Mouse (Mus musculus) midbrain, embryonic 12.5 days (tissue): Measurements from ENCODE around the gene Eif4a2. TPM values are rescaled to one million over a fixed set of nuclear protein-coding genes. Genes with fewer than 3 reads are reported as not detected.
"Not testable (repeated sequence)": the region's sequence is repeated elsewhere in the genome, so short reads cannot be mapped to it uniquely, and the experiment has no call there.

Source experiments
- ATAC-seq: fragments of 200-750 bp; cut with Nextera tagmentation; 2 replicates; pipeline ENCODE4 v1.8.0; 2017; ENCODE audit warnings: low read depth, moderate TSS enrichment, moderate library complexity; ENCODE audit not compliant: low FRiP score
- H3K27ac ChIP-seq: fragments of 300-500 bp; sonication (generic); replicated peaks from 2 replicates; pipeline ENCODE4 v1.5.1; 2016; ENCODE audit warnings: mild to moderate bottlenecking
- H3K27me3 ChIP-seq: fragments of 300-500 bp; sonication (generic); 2 replicates; pipeline ENCODE4 v1.6.1; 2016; ENCODE audit warnings: mild to moderate bottlenecking
- H3K36me3 ChIP-seq: fragments of 300-500 bp; sonication (generic); 2 replicates; pipeline ENCODE4 v1.6.1; 2016
- H3K4me1 ChIP-seq: fragments of 300-500 bp; sonication (generic); 2 replicates; pipeline ENCODE4 v1.6.1; 2016
- H3K4me2 ChIP-seq: fragments of 300-500 bp; sonication (generic); replicated peaks from 2 replicates; pipeline ENCODE4 v1.6.1; 2016; ENCODE audit warnings: mild to moderate bottlenecking, moderate library complexity
- H3K4me3 ChIP-seq: fragments of 300-500 bp; sonication (generic); 2 replicates; pipeline ENCODE4 v1.5.1; 2016; ENCODE audit warnings: mild to moderate bottlenecking
- H3K9ac ChIP-seq: fragments of 300-500 bp; sonication (generic); replicated peaks from 2 replicates; pipeline ENCODE4 v1.6.1; 2016; ENCODE audit warnings: mild to moderate bottlenecking, moderate library complexity
- H3K9me3 ChIP-seq: fragments of 300-500 bp; sonication (generic); 2 replicates; pipeline ENCODE4 v1.6.1; 2016; ENCODE audit warnings: mild to moderate bottlenecking
- WGBS: fragments of 180-500 bp; shearing (Covaris S2); methylation state at CpG from one replicate; pipeline ENCODE4 v1.1.7; 2016; 5-methylcytosine and 5-hydroxymethylcytosine counted together
- polyA plus RNA-seq: library from polyadenylated mRNA; unstranded; fragments of >200 nt; fragmentation: Nextera tagmentation; extraction: Ambion mirVana; gene quantifications from 2 replicates; pipeline ENCODE4 v1.2.1, GENCODE M21; 2016

Eif4a2 gene
- 208 and 213 TPM in 2 replicates for polyA plus RNA-seq

DNA sequence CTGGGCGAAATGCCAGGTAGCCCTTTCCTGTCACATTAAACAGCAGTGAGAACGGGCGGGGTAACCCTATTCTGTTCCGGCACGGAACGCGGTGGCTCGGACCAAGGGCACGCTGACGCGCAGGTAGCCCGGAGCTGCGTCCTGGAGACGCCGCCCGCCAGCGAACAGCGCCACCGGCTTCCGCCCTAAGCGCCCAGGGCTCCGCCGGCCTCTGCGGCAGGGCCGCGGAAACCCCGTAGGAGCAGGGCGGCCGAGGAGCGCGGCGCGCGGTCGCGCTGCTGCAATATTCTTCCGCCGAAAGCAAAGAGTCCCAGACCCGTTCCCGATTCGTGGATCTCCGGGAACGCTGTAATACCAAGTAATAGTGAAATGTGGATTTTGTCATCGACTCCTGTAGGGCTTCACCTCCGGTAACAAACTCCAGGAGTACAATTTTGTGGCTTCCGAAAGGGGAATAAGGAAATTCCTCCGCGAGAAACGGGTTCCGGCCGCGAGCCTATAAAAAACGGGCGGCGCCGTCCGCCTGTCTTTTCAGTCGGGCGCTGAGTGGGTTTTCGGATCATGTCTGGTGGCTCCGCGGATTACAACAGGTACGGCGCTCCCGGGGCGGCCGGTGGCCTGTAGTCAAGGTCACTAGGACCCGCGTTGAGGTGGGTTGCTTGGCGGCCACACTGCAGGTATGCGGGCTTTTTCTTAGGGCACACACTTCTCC lies at the start of gene Eif4a2:
TSS of gene Eif4a2 (plus strand) at position 214 of the 712 bp plus-strand sequence.
- Histone ChIP-seq H3K9ac (peak within 1 kb of the TSS; percentile 99), H3K4me2 (peak within 1 kb of the TSS; percentile 91), H3K4me1 (peaks cover 26% of the 10 kb centered on the region), H3K36me3 (peaks cover 31% of the 10 kb centered on the region), H3K27ac (peak within 1 kb of the TSS; percentile 96), H3K4me3 (peak within 1 kb of the TSS; percentile 91), H3K27me3 (peaks cover 15% of the 10 kb centered on the region), H3K9me3 (no peaks in the 10 kb centered on the region)
- under 1% methylated on average over 71 of the region's 71 CpGs for WGBS
- ATAC-seq, result peak; percentile 91

DNA sequence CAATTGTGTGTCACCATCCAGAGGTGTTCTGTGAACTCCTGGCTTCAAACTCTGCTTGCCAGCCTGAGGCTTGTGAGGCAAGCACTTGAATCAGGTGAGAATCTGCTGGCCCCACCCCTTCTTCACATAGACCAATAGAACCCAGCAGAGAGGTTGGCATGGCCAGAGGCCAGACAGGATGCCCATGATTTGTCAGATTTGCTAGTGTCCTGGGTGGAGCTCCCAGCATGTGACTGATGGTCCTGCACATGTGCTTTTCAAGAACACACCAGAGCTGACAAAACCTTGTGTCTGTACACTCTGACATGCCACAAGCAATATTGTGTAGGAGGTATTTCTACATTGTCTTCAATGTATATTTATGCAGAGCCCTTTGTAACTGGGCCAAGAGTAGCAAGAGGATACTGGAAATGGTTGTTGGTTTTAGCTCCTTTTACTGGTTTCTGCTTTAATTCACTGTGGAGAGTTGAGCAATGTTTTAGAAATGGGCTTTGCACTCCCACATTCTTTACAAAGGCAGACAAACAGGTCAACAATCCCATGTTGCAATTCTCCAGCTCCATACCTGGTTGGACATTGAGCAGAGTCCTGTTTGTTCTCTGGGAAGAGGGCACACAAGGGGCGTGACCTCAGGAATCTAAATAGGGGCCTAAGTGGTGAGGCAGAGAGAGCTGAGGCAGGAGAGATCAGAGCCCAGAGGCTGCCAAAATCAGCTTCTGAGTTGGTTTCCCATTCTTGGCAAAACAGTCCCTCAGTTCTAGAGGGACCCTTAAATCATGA lies 49.4 kb upstream of the Eif4a2 start, which contains the start of gene Kng1:
TSS of gene Kng1 (plus strand) at position 198 of the 780 bp plus-strand sequence.
- WGBS, result 77% methylated on average over 1 of the region's 1 CpGs
- not testable (repeated sequence) for H3K36me3 ChIP-seq, H3K4me3 ChIP-seq, ATAC-seq, H3K27ac ChIP-seq, H3K27me3 ChIP-seq, H3K4me2 ChIP-seq, H3K9me3 ChIP-seq, H3K4me1 ChIP-seq, H3K9ac ChIP-seq

DNA sequence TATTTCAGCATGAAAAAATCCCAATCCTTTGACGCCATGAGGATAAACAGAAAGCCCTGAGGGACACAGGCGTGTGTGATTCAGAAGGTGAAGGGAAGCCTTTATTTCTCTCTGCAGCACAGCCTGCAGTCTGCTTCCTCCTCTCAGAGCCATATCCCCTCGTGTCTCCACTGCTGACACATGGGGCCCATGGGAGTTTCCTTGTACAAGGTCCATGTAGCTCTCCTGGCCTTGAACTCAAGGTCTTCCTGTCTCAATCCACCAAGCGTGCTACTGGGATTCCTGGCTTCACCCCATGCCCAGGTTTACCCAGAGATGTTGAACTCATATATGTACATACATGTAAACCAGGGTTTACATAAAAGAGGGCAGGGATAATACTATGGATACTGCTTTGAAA lies 47.6 kb upstream of the Eif4a2 start:
- 69% methylated on average over 4 of the region's 4 CpGs for WGBS
- not testable (repeated sequence) for H3K27ac ChIP-seq, H3K9me3 ChIP-seq, H3K9ac ChIP-seq, H3K4me3 ChIP-seq, ATAC-seq, H3K36me3 ChIP-seq, H3K4me2 ChIP-seq, H3K4me1 ChIP-seq, H3K27me3 ChIP-seq

DNA sequence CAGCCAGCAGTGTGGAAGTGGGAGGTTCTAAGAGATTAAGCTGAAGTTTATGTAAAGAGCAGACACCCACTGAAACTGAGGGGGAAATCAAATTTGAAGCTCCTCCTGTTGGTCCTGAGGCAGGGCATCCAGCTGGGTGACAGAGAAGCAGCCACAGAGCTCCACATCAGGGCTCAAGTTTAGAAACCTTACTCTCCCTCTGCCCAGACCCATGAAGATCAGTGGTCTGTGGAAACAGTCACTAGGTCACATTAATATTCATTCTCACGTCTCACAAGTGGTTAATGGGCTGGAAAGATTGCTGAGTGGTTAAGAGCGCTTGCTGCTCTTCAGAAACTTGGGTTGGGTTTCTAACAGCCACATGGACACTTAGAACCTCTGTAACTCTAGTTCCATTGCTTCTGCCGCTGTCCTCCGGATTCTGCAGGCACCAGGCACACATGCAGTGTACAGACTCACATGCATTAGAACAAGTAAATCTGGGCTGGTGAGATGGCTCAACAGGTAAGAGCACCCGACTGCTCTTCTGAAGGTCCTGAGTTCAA lies 46.4 kb upstream of the Eif4a2 start:
- 74% methylated on average over 5 of the region's 5 CpGs for WGBS
- H3K4me1 ChIP-seq, H3K27ac ChIP-seq, H3K4me3 ChIP-seq, H3K9me3 ChIP-seq, H3K27me3 ChIP-seq, H3K9ac ChIP-seq, ATAC-seq, H3K4me2 ChIP-seq, H3K36me3 ChIP-seq: not testable (repeated sequence)

DNA sequence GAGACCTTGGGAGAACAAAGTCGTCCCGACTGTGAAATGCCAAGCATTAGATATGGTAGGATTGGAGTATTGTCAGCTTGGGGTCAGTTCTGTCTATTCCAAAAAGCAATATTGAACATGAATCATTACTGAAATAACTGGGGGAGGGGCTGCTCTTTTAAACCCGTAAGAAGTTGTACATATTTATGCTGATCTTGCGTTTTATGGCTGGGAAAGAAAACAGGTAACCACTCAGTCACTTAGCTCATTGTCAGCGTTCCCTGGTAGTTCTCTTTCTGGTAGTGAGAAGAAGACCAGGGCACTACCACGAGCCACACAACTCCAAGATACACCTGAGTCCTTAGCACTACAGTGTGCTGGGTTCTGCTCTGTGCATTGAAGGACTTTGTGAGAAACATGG lies 29.7 kb upstream of the Eif4a2 start:
- H3K9me3 ChIP-seq, H3K36me3 ChIP-seq, H3K9ac ChIP-seq, H3K4me2 ChIP-seq, H3K4me1 ChIP-seq, H3K27me3 ChIP-seq, H3K4me3 ChIP-seq, H3K27ac ChIP-seq, ATAC-seq: not testable (repeated sequence)
- WGBS, result 84% methylated on average over 6 of the region's 6 CpGs

DNA sequence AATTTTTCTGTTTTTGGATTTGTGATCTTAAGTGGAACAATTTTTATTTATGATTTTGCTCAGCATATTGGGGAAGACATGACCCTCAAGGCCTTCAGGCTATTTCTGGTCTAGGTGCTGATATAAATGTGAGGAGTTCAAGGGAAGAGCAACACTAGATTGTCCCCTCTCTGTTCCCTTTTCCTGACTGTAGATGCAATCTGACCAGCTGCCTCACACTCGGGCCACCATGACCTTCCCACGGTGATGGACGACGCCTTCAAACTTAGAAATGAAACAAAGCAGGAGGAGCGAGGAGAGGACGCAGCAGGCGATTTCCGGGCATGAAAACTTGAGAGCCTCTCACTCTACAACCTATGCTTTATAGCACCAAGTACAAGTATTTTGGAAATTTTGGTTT lies 20.1 kb upstream of the Eif4a2 start:
- not testable (repeated sequence) for H3K27me3 ChIP-seq, H3K4me3 ChIP-seq, H3K4me2 ChIP-seq, H3K27ac ChIP-seq, H3K9ac ChIP-seq, H3K4me1 ChIP-seq, ATAC-seq, H3K36me3 ChIP-seq, H3K9me3 ChIP-seq
- WGBS, result 88% methylated on average over 8 of the region's 8 CpGs

DNA sequence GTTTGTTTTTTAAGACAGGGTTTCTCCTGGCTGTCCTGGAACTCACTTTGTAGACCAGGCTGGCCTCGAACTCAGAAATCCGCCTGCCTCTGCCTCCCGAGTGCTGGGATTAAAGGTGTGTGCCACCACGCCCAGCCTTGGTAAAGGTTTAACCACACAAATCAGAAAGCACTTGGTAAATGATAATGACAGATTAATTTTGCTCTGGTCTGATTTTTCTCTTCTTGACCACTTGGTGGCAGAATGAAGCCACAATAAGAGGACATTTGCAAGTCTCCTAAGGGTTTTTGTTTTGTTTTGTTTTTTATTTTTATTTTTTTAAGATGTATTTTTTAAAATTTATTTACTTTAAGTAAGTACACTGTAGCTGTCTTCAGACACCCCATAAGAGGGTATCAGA lies 19.5 kb upstream of the Eif4a2 start:
- H3K4me1 ChIP-seq, ATAC-seq, H3K27ac ChIP-seq, H3K9ac ChIP-seq, H3K27me3 ChIP-seq, H3K9me3 ChIP-seq, H3K4me3 ChIP-seq, H3K4me2 ChIP-seq, H3K36me3 ChIP-seq: not testable (repeated sequence)
- WGBS, result 57% methylated on average over 4 of the region's 4 CpGs

DNA sequence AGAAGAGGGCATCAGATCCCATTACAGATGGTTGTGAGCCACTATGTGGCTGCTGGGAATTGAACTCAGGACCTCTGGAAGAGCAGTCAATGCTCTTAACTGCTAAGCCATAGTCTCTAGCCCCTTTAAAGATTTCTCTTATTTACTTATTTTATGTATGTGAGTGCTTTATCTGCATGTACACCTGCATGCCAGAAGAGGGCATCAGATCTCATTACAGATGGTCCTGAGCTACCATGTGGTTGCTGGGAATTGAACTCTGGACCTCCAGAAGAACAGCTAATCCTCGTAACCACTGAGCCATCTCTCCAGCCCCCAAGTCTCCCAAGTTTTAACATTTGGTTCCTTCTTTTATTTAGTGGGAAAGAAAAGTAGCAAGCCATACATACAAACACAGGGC lies 18.8 kb upstream of the Eif4a2 start:
- H3K4me1 ChIP-seq, H3K4me3 ChIP-seq, H3K9me3 ChIP-seq, H3K27me3 ChIP-seq, H3K27ac ChIP-seq, H3K36me3 ChIP-seq, ATAC-seq, H3K9ac ChIP-seq, H3K4me2 ChIP-seq: not testable (repeated sequence)
- 91% methylated on average over 1 of the region's 1 CpGs for whole genome bisulfite sequencing

DNA sequence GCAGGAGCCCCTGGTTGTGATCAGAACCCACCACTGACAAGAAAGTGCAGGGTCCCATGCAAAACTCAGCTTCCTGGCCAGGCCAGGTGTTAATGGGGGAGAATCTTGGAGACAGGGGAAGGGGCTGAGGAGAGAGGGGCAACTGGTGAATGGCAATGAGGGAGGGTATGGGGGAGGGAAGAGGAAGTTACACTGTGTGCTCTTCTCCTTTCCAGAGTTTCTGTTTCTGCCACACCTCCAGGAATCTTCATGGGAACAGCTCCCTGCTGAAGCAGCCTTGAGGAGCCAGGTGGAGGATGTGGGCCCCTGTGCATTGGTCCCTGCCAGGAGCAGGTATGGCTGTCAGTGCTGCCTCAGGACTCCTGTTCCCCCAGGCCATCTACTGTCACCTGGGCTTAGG lies 15.9 kb upstream of the Eif4a2 start:
- not testable (repeated sequence) for ATAC-seq, H3K4me2 ChIP-seq, H3K36me3 ChIP-seq, H3K9ac ChIP-seq, H3K4me3 ChIP-seq, H3K9me3 ChIP-seq, H3K27ac ChIP-seq, H3K4me1 ChIP-seq, H3K27me3 ChIP-seq

DNA sequence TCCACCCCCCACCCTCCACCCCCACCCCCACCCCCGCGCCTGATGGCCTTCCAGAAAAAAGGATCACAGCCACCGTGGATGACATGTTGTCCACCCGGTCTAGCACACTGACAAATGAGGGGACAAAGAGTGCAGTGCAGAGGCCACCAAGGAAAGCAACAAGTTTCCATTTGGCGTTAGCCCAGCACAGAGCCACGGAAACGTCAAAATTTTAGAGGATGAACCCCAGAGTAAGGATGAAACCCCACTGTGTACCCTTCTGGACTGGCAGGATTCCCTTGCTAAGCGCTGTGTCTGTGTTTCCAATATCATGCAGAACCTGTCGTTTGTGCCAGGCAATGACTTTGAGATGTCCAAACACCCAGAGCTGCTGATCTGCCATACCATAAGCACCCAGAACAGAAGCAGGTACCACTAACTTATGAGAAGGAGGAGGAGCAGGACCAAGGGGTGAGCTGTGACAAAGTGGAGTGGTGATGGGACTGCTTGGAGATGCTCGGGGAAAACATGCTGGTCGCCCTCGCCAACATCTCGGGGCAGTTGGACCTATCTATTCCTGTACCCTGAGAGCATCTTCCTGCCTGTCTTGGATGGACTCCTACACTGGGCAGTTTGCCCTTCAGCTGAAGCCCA lies 13.8 kb upstream of the Eif4a2 start:
- H3K4me1 ChIP-seq, result no peaks in the 10 kb centered on the region
- 79% methylated on average over 13 of the region's 13 CpGs for WGBS
- no peak overlapping the region for H3K4me3 ChIP-seq
- no peak overlapping the region for H3K4me2 ChIP-seq
- H3K9ac ChIP-seq, result no peak overlapping the region
- H3K27ac ChIP-seq, result no peak overlapping the region
- ATAC-seq, result no peak
- H3K9me3 ChIP-seq, result no peaks in the 10 kb centered on the region
- no peaks in the 10 kb centered on the region for H3K27me3 ChIP-seq
- H3K36me3 ChIP-seq, result no peaks in the 10 kb centered on the region

DNA sequence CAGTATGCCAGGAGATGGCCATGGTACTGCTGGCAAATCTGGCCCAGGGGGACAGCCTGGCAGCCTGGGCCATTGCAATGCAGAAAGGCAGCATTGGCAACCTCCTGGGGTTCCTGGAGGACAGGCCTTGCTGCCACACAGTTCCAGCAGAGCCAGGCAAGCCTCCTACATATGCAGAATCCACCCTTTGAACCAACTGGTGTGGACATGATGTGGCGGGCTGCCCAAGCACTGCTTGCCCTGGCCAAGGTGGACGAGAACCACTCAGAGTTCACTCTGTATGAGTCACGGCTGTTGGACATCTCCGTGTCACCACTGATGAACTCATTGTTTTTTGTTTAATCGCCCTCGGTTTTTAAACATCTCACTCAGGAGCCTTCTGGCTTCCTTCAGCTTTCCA lies 13.1 kb upstream of the Eif4a2 start:
- no peak for ATAC-seq
- H3K27me3 ChIP-seq, result no peaks in the 10 kb centered on the region; the same call in 1 of the 2 replicates
- no peak overlapping the region for H3K4me2 ChIP-seq
- H3K4me3 ChIP-seq, result no peak overlapping the region
- no peaks in the 10 kb centered on the region for H3K36me3 ChIP-seq
- H3K9me3 ChIP-seq, result no peaks in the 10 kb centered on the region
- no peak overlapping the region for H3K9ac ChIP-seq
- no peak overlapping the region for H3K27ac ChIP-seq
- 91% methylated on average over 6 of the region's 6 CpGs for WGBS
- no peaks in the 10 kb centered on the region for H3K4me1 ChIP-seq

DNA sequence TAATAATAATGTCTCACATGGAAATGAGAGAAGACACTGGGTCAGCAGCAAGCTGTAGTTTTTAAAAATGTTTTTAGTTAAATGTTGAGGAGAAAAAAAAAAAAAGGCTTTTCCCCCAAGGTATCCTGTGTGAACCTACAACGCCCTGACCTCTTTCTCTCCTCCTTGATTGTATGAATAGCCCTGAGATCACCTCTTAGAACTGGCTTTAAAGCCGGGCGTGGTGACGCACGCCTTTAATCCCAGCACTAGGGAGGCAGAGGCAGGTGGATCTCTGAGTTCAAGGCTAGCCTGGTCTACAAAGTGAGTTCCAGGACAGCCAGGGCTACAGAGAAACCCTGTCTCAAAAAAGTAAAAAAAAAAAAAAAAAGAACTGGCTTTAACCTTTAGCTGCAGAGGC lies 11.7 kb upstream of the Eif4a2 start:
- 89% methylated on average over 5 of the region's 5 CpGs for WGBS
- not testable (repeated sequence) for H3K4me2 ChIP-seq

More for the DNA sequence above, 11.7 kb upstream of the Eif4a2 start:
- H3K9ac ChIP-seq, H3K27ac ChIP-seq, ATAC-seq, H3K36me3 ChIP-seq, H3K27me3 ChIP-seq, H3K4me3 ChIP-seq, H3K9me3 ChIP-seq: not testable (repeated sequence)
- peaks cover 12% of the 10 kb centered on the region for H3K4me1 ChIP-seq
